Comparison of ENCODE assay signal across 19 mouse cellular contexts in the genomic region with DNA sequence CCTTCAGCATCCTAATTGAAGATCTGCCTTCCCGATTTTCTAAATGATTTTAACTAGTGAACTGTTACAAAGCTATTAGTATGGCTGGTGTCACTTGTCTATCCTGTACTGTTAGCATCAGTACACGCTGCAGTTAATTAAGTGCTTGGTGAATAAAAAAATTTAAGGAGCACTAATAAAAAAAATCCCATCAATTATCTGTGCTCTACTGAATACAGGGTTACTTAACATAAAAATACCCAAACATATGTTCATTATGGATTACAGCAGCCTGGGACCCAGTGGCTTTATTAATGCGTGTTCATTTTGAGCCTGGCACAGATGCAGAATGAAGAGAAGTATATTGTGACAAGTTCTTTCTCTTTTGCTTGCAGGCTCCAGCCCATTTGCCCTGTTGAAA.
DNase-seq lines count a peak whose midpoint lies in the region; ATAC-seq and TF ChIP-seq lines count a peak whose summit lies in the region.
"Had no signal": no experiment of that assay in that cellular context is flagged by ENCODE, and none has a peak within 500 bp of the region (broad histone marks: within the 10 kb centered on the region; RNA-seq: fewer than 3 reads in every experiment).

No protein-coding gene starts in this region.

- no peak overlapping the region for H3K9ac ChIP-seq in forebrain, embryonic 13.5 days
- H3K9ac ChIP-seq in hindbrain, embryonic 15.5 days: no peak overlapping the region
- no peak overlapping the region for H3K9ac ChIP-seq in hindbrain, postnatal 0 days (replicated peaks; ENCODE audit: low read length)
- H3K9ac ChIP-seq in neural tube, embryonic 12.5 days: no peak overlapping the region
- H3K9ac ChIP-seq in neural tube, embryonic 15.5 days (replicated peaks): no peak overlapping the region
- no peak overlapping the region for H3K9ac ChIP-seq in forebrain, embryonic 15.5 days (replicated peaks)
- H3K9ac ChIP-seq: embryonic facial prominence, embryonic 13.5 days; heart, embryonic 15.5 days; intestine, embryonic 15.5 days had no signal

- H3K4me3 ChIP-seq in forebrain, embryonic 13.5 days: no peak overlapping the region
- H3K4me3 ChIP-seq in forebrain, embryonic 10.5 days: no peak overlapping the region
- no peak overlapping the region for H3K4me3 ChIP-seq in hindbrain, embryonic 15.5 days
- H3K4me3 ChIP-seq in hindbrain, postnatal 0 days (ENCODE audit: low read length): no peak overlapping the region
- H3K4me3 ChIP-seq in neural tube, embryonic 12.5 days: no peak overlapping the region
- H3K4me3 ChIP-seq in neural tube, embryonic 15.5 days (replicated peaks): no peak overlapping the region
- no peak overlapping the region for H3K4me3 ChIP-seq in forebrain, embryonic 15.5 days
- H3K4me3 ChIP-seq: embryonic facial prominence, embryonic 13.5 days; heart, adult 2 months; heart, embryonic 15.5 days; intestine, embryonic 15.5 days had no signal

- H3K27me3 ChIP-seq in forebrain, embryonic 13.5 days: no peaks in the 10 kb centered on the region
- H3K27me3 ChIP-seq in forebrain, embryonic 10.5 days (ENCODE audit: poor library complexity, severe bottlenecking): no peaks in the 10 kb centered on the region
- H3K27me3 ChIP-seq in hindbrain, embryonic 15.5 days: no peaks in the 10 kb centered on the region
- H3K27me3 ChIP-seq in hindbrain, postnatal 0 days (ENCODE audit: insufficient read depth, low read length): no peaks in the 10 kb centered on the region
- no peaks in the 10 kb centered on the region for H3K27me3 ChIP-seq in neural tube, embryonic 12.5 days (replicated peaks)
- H3K27me3 ChIP-seq in neural tube, embryonic 15.5 days (replicated peaks): no peaks in the 10 kb centered on the region
- no peaks in the 10 kb centered on the region for H3K27me3 ChIP-seq in forebrain, embryonic 15.5 days
- H3K27me3 ChIP-seq: embryonic facial prominence, embryonic 13.5 days; heart, embryonic 15.5 days; intestine, embryonic 15.5 days had no signal

- H3K4me2 ChIP-seq in forebrain, embryonic 13.5 days: no peak overlapping the region
- no peak overlapping the region for H3K4me2 ChIP-seq in hindbrain, embryonic 15.5 days
- no peak overlapping the region for H3K4me2 ChIP-seq in hindbrain, postnatal 0 days (ENCODE audit: low read depth, low read length)
- H3K4me2 ChIP-seq in neural tube, embryonic 12.5 days (replicated peaks): no peak overlapping the region
- H3K4me2 ChIP-seq in neural tube, embryonic 15.5 days: no peak overlapping the region
- H3K4me2 ChIP-seq in forebrain, embryonic 15.5 days (replicated peaks): no peak overlapping the region
- H3K4me2 ChIP-seq: embryonic facial prominence, embryonic 13.5 days; heart, embryonic 11.5 days; heart, embryonic 15.5 days; intestine, embryonic 15.5 days had no signal

- peak; percentile 85 for ATAC-seq in forebrain, embryonic 13.5 days
- ATAC-seq in hindbrain, embryonic 15.5 days (ENCODE audit: low FRiP score, low read depth): peak; percentile 42; the same call in 1 of the 2 replicates
- ATAC-seq in hindbrain, postnatal 0 days: no peak
- ATAC-seq in neural tube, embryonic 12.5 days (ENCODE audit: low FRiP score, low read depth): 0 out of 2 replicates have a peak, but pooled peaks have one; percentile 53
- ATAC-seq in neural tube, embryonic 15.5 days (ENCODE audit: low FRiP score): no peak
- ATAC-seq in forebrain, embryonic 15.5 days (replicated peaks): peak; percentile 77
- ATAC-seq: intestine, embryonic 15.5 days had no signal

- no peak overlapping the region for H3K27ac ChIP-seq in forebrain, embryonic 13.5 days
- H3K27ac ChIP-seq in forebrain, embryonic 10.5 days: no peak overlapping the region
- no peak overlapping the region for H3K27ac ChIP-seq in hindbrain, embryonic 15.5 days (replicated peaks)
- H3K27ac ChIP-seq in hindbrain, postnatal 0 days: no peak overlapping the region
- no peak overlapping the region for H3K27ac ChIP-seq in neural tube, embryonic 12.5 days
- H3K27ac ChIP-seq in neural tube, embryonic 15.5 days (replicated peaks): no peak overlapping the region; the same call in 1 of the 2 replicates
- no peak overlapping the region for H3K27ac ChIP-seq in forebrain, embryonic 15.5 days (replicated peaks)
- H3K27ac ChIP-seq: embryonic facial prominence, embryonic 13.5 days; heart, adult 2 months; heart, embryonic 15.5 days; intestine, embryonic 15.5 days had no signal

- no peaks in the 10 kb centered on the region for H3K9me3 ChIP-seq in forebrain, embryonic 13.5 days (replicated peaks)
- no peaks in the 10 kb centered on the region for H3K9me3 ChIP-seq in forebrain, embryonic 10.5 days
- H3K9me3 ChIP-seq in hindbrain, embryonic 15.5 days: no peaks in the 10 kb centered on the region
- H3K9me3 ChIP-seq in hindbrain, postnatal 0 days (ENCODE audit: low read length): no peaks in the 10 kb centered on the region
- H3K9me3 ChIP-seq in neural tube, embryonic 12.5 days: no peaks in the 10 kb centered on the region
- no peaks in the 10 kb centered on the region for H3K9me3 ChIP-seq in neural tube, embryonic 15.5 days (replicated peaks)
- H3K9me3 ChIP-seq in forebrain, embryonic 15.5 days: no peaks in the 10 kb centered on the region
- H3K9me3 ChIP-seq: embryonic facial prominence, embryonic 13.5 days; heart, embryonic 15.5 days; intestine, embryonic 15.5 days had no signal

- WGBS in forebrain, embryonic 13.5 days: 41% methylated on average over 3 of the region's 3 CpGs
- WGBS in forebrain, embryonic 10.5 days: 87% methylated on average over 3 of the region's 3 CpGs
- WGBS in hindbrain, embryonic 15.5 days: 52% methylated on average over 3 of the region's 3 CpGs
- WGBS in hindbrain, postnatal 0 days: 57% methylated on average over 3 of the region's 3 CpGs
- 70% methylated on average over 3 of the region's 3 CpGs for WGBS in neural tube, embryonic 12.5 days
- WGBS in neural tube, embryonic 15.5 days: 51% methylated on average over 3 of the region's 3 CpGs
- 22% methylated on average over 3 of the region's 3 CpGs for WGBS in forebrain, embryonic 15.5 days

- no peak for TF ChIP-seq CTCF in hindbrain, postnatal 0 days (IDR thresholded peaks at IDR 0.05; ENCODE audit: low read depth)

- no peaks in the 10 kb centered on the region for H3K36me3 ChIP-seq in forebrain, embryonic 13.5 days (ENCODE audit: poor library complexity, severe bottlenecking)
- H3K36me3 ChIP-seq in forebrain, embryonic 10.5 days (replicated peaks): no peaks in the 10 kb centered on the region
- peaks cover 5% of the 10 kb centered on the region; the same call in 1 of the 2 replicates for H3K36me3 ChIP-seq in hindbrain, embryonic 15.5 days
- H3K36me3 ChIP-seq in hindbrain, postnatal 0 days (ENCODE audit: insufficient read depth, low read length): no peaks in the 10 kb centered on the region
- no peaks in the 10 kb centered on the region for H3K36me3 ChIP-seq in neural tube, embryonic 12.5 days
- H3K36me3 ChIP-seq in neural tube, embryonic 15.5 days: peaks cover 5% of the 10 kb centered on the region; the same call in 1 of the 2 replicates
- no peaks in the 10 kb centered on the region for H3K36me3 ChIP-seq in forebrain, embryonic 15.5 days
- H3K36me3 ChIP-seq: embryonic facial prominence, embryonic 13.5 days; heart, embryonic 15.5 days; intestine, embryonic 15.5 days had no signal

- peaks cover 9% of the 10 kb centered on the region; the same call in 1 of the 2 replicates for H3K4me1 ChIP-seq in forebrain, embryonic 13.5 days
- no peaks in the 10 kb centered on the region for H3K4me1 ChIP-seq in forebrain, embryonic 10.5 days
- H3K4me1 ChIP-seq in hindbrain, embryonic 15.5 days (replicated peaks): no peaks in the 10 kb centered on the region
- no peaks in the 10 kb centered on the region for H3K4me1 ChIP-seq in hindbrain, postnatal 0 days (ENCODE audit: insufficient read depth, low read length)
- no peaks in the 10 kb centered on the region for H3K4me1 ChIP-seq in neural tube, embryonic 12.5 days
- no peaks in the 10 kb centered on the region for H3K4me1 ChIP-seq in neural tube, embryonic 15.5 days
- peaks cover 7% of the 10 kb centered on the region for H3K4me1 ChIP-seq in forebrain, embryonic 15.5 days
- H3K4me1 ChIP-seq: embryonic facial prominence, embryonic 13.5 days; heart, embryonic 15.5 days; intestine, embryonic 15.5 days had no signal

- DNase-seq in forebrain, embryonic 10.5 days (ENCODE audit: extremely low spot score, low spot score): no peak
- DNase-seq in hindbrain, postnatal 0 days (ENCODE audit: low spot score): no peak
- DNase-seq in heart, adult 18-20 months: no peak
- DNase-seq: adrenal gland, postnatal 14 days; cerebellum, adult 18-20 months; cerebellum, adult 9-11 months; cerebellum, postnatal 36 days; gastrocnemius, postnatal 10 days; heart, adult 2 months; kidney, adult 18-20 months had no signal

Comparison
In these comparisons a context has a peak if more than half of its experiments do, and no peak if none do; other contexts are left out.
1. ATAC-seq: peak in forebrain, embryonic 13.5 days (single experiment), hindbrain, embryonic 15.5 days (single experiment), neural tube, embryonic 12.5 days (single experiment) and forebrain, embryonic 15.5 days (single experiment); none in hindbrain, postnatal 0 days (single experiment) and neural tube, embryonic 15.5 days (single experiment).